Mouse (Mus musculus): ENCODE measurements around the gene Nudt1. TPM values are rescaled to one million over a fixed set of nuclear protein-coding genes. Genes with fewer than 3 reads are reported as not detected.

The Nudt1 gene
- total and polyA plus RNA-seq, 3 experiments, result 69.6 to 77.2 TPM; not detected in 1

DNA sequence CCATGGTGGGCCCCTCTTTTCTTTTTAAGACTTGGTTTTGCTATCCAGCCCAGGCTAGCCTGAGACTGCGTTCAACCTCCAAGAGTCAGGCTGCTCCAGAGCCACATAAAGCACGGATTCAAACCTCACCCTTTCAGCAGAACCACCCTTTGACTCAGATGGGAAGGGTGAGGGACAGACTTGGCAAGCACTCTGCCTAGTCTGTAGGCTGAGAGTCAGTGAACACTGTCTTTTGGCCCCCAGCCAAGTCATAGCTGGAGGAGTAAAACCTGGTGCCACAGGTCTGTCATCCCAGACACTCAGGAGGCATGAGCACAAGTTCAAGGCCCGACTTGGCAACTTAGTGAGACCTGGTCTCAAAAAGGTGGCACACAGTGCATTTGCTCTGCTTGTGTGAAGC, 4.7 kb upstream of the Nudt1 start:
- DNase-seq (ENCODE audit: low read depth, low spot score), result peak; percentile 54
- no peaks in the 10 kb centered on the region for H3K27me3 ChIP-seq (ENCODE audit: control insufficient read depth in 1 of 2, insufficient read depth in 2 of 2, low read length in 2 of 2)
- H3K9ac ChIP-seq (ENCODE audit: control insufficient read depth, low read depth, low read length, poor library complexity, severe bottlenecking), result no peak overlapping the region
- no peak overlapping the region for H3K27ac ChIP-seq (ENCODE audit: control insufficient read depth, low read depth, low read length)
- H3K4me3 ChIP-seq (ENCODE audit: control insufficient read depth in 1 of 2, insufficient read depth in 1 of 2, low read depth in 2 of 2, low read length in 2 of 2), result no peak overlapping the region
- no peaks in the 10 kb centered on the region for H3K9me3 ChIP-seq (replicated peaks; ENCODE audit: insufficient read depth, low read length)
- H3K36me3 ChIP-seq (ENCODE audit: control insufficient read depth in 1 of 2, insufficient read depth in 2 of 2, low read length in 2 of 2), result peaks cover 5 to 6% of the 10 kb centered on the region in 2 experiments
- H3K79me2 ChIP-seq (ENCODE audit: control insufficient read depth, insufficient read depth, low read length, poor library complexity), result peaks cover 44% of the 10 kb centered on the region
- no peak for TF ChIP-seq MEF2A (IDR thresholded peaks at IDR 0.05; ENCODE audit: extremely low read depth, insufficient replicate concordance, low read depth, low read length, poor library complexity, severe bottlenecking)
- no peak for TF ChIP-seq USF2 (IDR thresholded peaks at IDR 0.05; ENCODE audit: borderline replicate concordance in 1 of 2, insufficient read depth in 1 of 2, low read depth in 1 of 2, low read length in 2 of 2)
- TF ChIP-seq TCF12 (IDR thresholded peaks at IDR 0.05; ENCODE audit: low read depth, low read length), result no peak
- TF ChIP-seq ZMIZ1 (IDR thresholded peaks at IDR 0.05; ENCODE audit: low read depth, low read length), result no peak
- no peak for TF ChIP-seq SIN3A (IDR thresholded peaks at IDR 0.05; ENCODE audit: low read length)
- no peak for TF ChIP-seq MYC (IDR thresholded peaks at IDR 0.05; ENCODE audit: low read depth, low read length)
- no peak for TF ChIP-seq TBP (IDR thresholded peaks at IDR 0.05; ENCODE audit: low read depth, low read length)
- no peak for TF ChIP-seq JUND (IDR thresholded peaks at IDR 0.05; ENCODE audit: low read depth, low read length)
- no peak for TF ChIP-seq ZC3H11A (IDR thresholded peaks at IDR 0.05; ENCODE audit: low read depth, low read length)
- no peak for TF ChIP-seq CHD2 (IDR thresholded peaks at IDR 0.05; ENCODE audit: low read length)
- TF ChIP-seq ZNF384 (IDR thresholded peaks at IDR 0.05; ENCODE audit: low read depth, low read length), result no peak
- TF ChIP-seq NELFE (IDR thresholded peaks at IDR 0.05; ENCODE audit: low read depth, low read length), result no peak
- TF ChIP-seq ELF1 (IDR thresholded peaks at IDR 0.05; ENCODE audit: low read depth, low read length), result no peak
- TF ChIP-seq CHD1 (IDR thresholded peaks at IDR 0.05; ENCODE audit: low read depth, low read length), result no peak
- TF ChIP-seq MXI1 (IDR thresholded peaks at IDR 0.05; ENCODE audit: low read depth, low read length), result no peak
- no peak for TF ChIP-seq NRF1 (IDR thresholded peaks at IDR 0.05; ENCODE audit: insufficient read depth, low read depth, low read length, poor library complexity, severe bottlenecking)
- TF ChIP-seq MYB (IDR thresholded peaks at IDR 0.05; ENCODE audit: low read depth, low read length), result no peak
- no peak for TF ChIP-seq BHLHE40 (IDR thresholded peaks at IDR 0.05; ENCODE audit: borderline replicate concordance, low read depth, low read length)
- no peak for TF ChIP-seq KAT2A (conservative IDR thresholded peaks at IDR 0.05; ENCODE audit: low read depth, low read length)
- TF ChIP-seq POLR2A (IDR thresholded peaks at IDR 0.05; ENCODE audit: control insufficient read depth in 1 of 2, insufficient read depth in 1 of 2, low read depth in 1 of 2, low read length in 2 of 2, poor library complexity in 1 of 2), result no peak
- H3K4me1 ChIP-seq (ENCODE audit: control insufficient read depth in 1 of 2, insufficient read depth in 2 of 2, low read length in 2 of 2), result peaks cover 0 to 12% of the 10 kb centered on the region in 2 experiments; a peak in 2 of 4 replicates

Data from MEL (cell line).